Mouse (Mus musculus) thymus, adult 2 months (tissue): ENCODE measurements around the gene Olah.

ENCODE experiments used
- CTCF ChIP-seq: fragments of 200-500 bp; IDR thresholded peaks from 2 replicates; pipeline ENCODE4 v1.5.1; 2012; ENCODE audit warnings: mild to moderate bottlenecking, control low read depth, low read length, moderate library complexity, borderline replicate concordance; ENCODE audit not compliant: control insufficient read depth, poor library complexity, insufficient read depth; ENCODE audit errors: extremely low read depth
- POLR2A ChIP-seq: fragments of 200-500 bp; IDR thresholded peaks from 2 replicates; pipeline ENCODE4 v1.6.1; 2012; ENCODE audit warnings: mild to moderate bottlenecking, low read length, control low read depth, moderate library complexity; ENCODE audit not compliant: control insufficient read depth, poor library complexity, insufficient read depth; ENCODE audit errors: extremely low read depth

DNA sequence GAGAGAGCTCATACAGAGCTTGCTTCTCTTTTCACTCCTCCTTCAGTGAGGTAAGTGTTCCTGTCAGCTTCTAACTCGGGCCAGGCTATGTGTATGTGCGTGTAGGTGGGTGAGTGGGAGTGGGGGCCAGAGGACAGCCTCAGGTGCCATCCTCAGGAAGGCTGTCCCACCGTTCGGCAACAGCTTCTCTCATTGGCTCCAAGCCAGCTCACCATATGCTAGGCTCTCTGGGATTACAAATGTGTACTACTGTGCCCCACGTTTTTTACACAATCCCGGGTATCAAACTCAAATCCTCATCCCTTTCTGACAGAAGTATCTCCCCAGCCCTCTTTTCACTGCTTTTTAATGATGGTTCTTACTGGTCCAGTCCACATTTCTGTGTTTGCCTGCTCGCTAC is 47.2 kb upstream of the Olah start:
- TF ChIP-seq CTCF (no peak), POLR2A (no peak)
